26 mouse cellular contexts compared by ENCODE assay signal in genomic region chr5:83659091-83659490, GRCm38 (mm10).
DNase-seq lines count a peak whose midpoint lies in the region; ATAC-seq lines count a peak whose summit lies in the region.
"Had no signal": no experiment of that assay in that cellular context is flagged by ENCODE, and none has a peak within 500 bp of the region (broad histone marks: within the 10 kb centered on the region; RNA-seq: fewer than 3 reads in every experiment).

No protein-coding gene starts in this region.

- no peaks in the 10 kb centered on the region for H3K36me3 ChIP-seq in forebrain, embryonic 14.5 days (ENCODE audit: control insufficient read depth, insufficient read depth, low read length)
- H3K36me3 ChIP-seq in forebrain, embryonic 13.5 days (ENCODE audit: poor library complexity, severe bottlenecking): no peaks in the 10 kb centered on the region
- H3K36me3 ChIP-seq: embryonic facial prominence, embryonic 13.5 days; embryonic facial prominence, embryonic 15.5 days; forebrain, embryonic 10.5 days; forebrain, embryonic 12.5 days; G1E had no signal

- no peaks in the 10 kb centered on the region for H3K9me3 ChIP-seq in forebrain, embryonic 14.5 days (replicated peaks; ENCODE audit: control insufficient read depth, low read length)
- no peaks in the 10 kb centered on the region for H3K9me3 ChIP-seq in forebrain, embryonic 13.5 days (replicated peaks)
- H3K9me3 ChIP-seq: embryonic facial prominence, embryonic 13.5 days; embryonic facial prominence, embryonic 15.5 days; forebrain, embryonic 10.5 days; forebrain, embryonic 12.5 days; G1E had no signal

- DNase-seq in cerebellum, postnatal 10 days: peak; percentile 55 to 66
- no peak for DNase-seq in cerebellum, postnatal 25 days
- DNase-seq in forebrain, embryonic 14.5 days (ENCODE audit: low spot score): peak; percentile 16
- peak; percentile 8 for DNase-seq in left cerebral cortex, postnatal 4 days
- no peak for DNase-seq in left cerebral cortex, adult 8-10 months (ENCODE audit: low spot score in 2 of 2)
- DNase-seq: adrenal gland, adult 8-10 months; adrenal gland, postnatal 14 days; adrenal gland, postnatal 36 days; B cell, adult 2 months; cerebellum, adult 11 months; cerebellum, adult 18-20 months; cerebellum, adult 8-10 months; cerebellum, postnatal 36 days; embryo, embryonic 11 days had no signal

- no peak for ATAC-seq in forebrain, embryonic 14.5 days
- ATAC-seq in forebrain, embryonic 13.5 days: no peak
- ATAC-seq: activated CD4-positive, CD25-positive, alpha-beta regulatory T cell, adult 4 months; CD4-positive, CD25-positive, alpha-beta regulatory T cell, adult 4 months; forebrain, embryonic 16.5 days; Patski had no signal

- no peak overlapping the region for H3K27ac ChIP-seq in forebrain, embryonic 14.5 days (ENCODE audit: low read depth, low read length)
- no peak overlapping the region for H3K27ac ChIP-seq in forebrain, embryonic 13.5 days
- H3K27ac ChIP-seq: embryonic facial prominence, embryonic 13.5 days; embryonic facial prominence, embryonic 15.5 days; forebrain, embryonic 10.5 days; forebrain, embryonic 12.5 days had no signal

- H3K4me3 ChIP-seq in forebrain, embryonic 14.5 days (ENCODE audit: low read depth, low read length): no peak overlapping the region
- H3K4me3 ChIP-seq in forebrain, embryonic 13.5 days: no peak overlapping the region
- H3K4me3 ChIP-seq: embryonic facial prominence, embryonic 13.5 days; embryonic facial prominence, embryonic 15.5 days; erythroblast, embryonic 14.5 days; forebrain, embryonic 10.5 days; forebrain, embryonic 12.5 days had no signal

- no peaks in the 10 kb centered on the region for H3K27me3 ChIP-seq in forebrain, embryonic 14.5 days (replicated peaks; ENCODE audit: control insufficient read depth, insufficient read depth, low read length)
- H3K27me3 ChIP-seq in forebrain, embryonic 13.5 days: no peaks in the 10 kb centered on the region
- H3K27me3 ChIP-seq: CH12.LX; embryonic facial prominence, embryonic 13.5 days; embryonic facial prominence, embryonic 15.5 days; forebrain, embryonic 12.5 days; Patski had no signal

- H3K9ac ChIP-seq in forebrain, embryonic 14.5 days (ENCODE audit: low read length): no peak overlapping the region
- no peak overlapping the region for H3K9ac ChIP-seq in forebrain, embryonic 13.5 days
- H3K9ac ChIP-seq: embryonic facial prominence, embryonic 13.5 days; embryonic facial prominence, embryonic 15.5 days; forebrain, embryonic 12.5 days had no signal

- 72% methylated on average over 2 of the region's 2 CpGs for WGBS in forebrain, embryonic 14.5 days
- WGBS in forebrain, embryonic 13.5 days: 73% methylated on average over 2 of the region's 2 CpGs

- intact Hi-C loops in left cerebral cortex, postnatal 4 days (cut with DNase I): no loop called here

- no peaks in the 10 kb centered on the region for H3K4me1 ChIP-seq in forebrain, embryonic 14.5 days (ENCODE audit: control insufficient read depth, insufficient read depth, low read length)
- H3K4me1 ChIP-seq in forebrain, embryonic 13.5 days: no peaks in the 10 kb centered on the region
- H3K4me1 ChIP-seq: embryonic facial prominence, embryonic 13.5 days; embryonic facial prominence, embryonic 15.5 days; forebrain, embryonic 10.5 days; forebrain, embryonic 12.5 days had no signal

- no peak overlapping the region for H3K4me2 ChIP-seq in forebrain, embryonic 14.5 days (ENCODE audit: low read length)
- H3K4me2 ChIP-seq in forebrain, embryonic 13.5 days: no peak overlapping the region
- H3K4me2 ChIP-seq: embryonic facial prominence, embryonic 13.5 days; embryonic facial prominence, embryonic 15.5 days; forebrain, embryonic 12.5 days had no signal

Comparison
In these comparisons a context has a peak if more than half of its experiments do, and no peak if none do; other contexts are left out.
1. DNase-seq: peak in cerebellum, postnatal 10 days (2 of 2), forebrain, embryonic 14.5 days (single experiment) and left cerebral cortex, postnatal 4 days (single experiment); none in cerebellum, postnatal 25 days (0 of 2) and left cerebral cortex, adult 8-10 months (0 of 2).